In genomic region chr5:20521639-20522038, GRCm38 (mm10) we compare ENCODE assay signal across 17 mouse cellular contexts.
DNase-seq lines count a peak whose midpoint lies in the region; ATAC-seq and TF ChIP-seq lines count a peak whose summit lies in the region.
"Had no signal": no experiment of that assay in that cellular context is flagged by ENCODE, and none has a peak within 500 bp of the region (broad histone marks: within the 10 kb centered on the region; RNA-seq: fewer than 3 reads in every experiment).

No protein-coding gene starts in this region.

- TF ChIP-seq CTCF in left cerebral cortex, adult 2 months (IDR thresholded peaks at IDR 0.05) = no peak

- no peak for DNase-seq in left cerebral cortex, adult 2 months (ENCODE audit: extremely low spot score in 1 of 2, low spot score in 2 of 2)
- no peak for DNase-seq in left cerebral cortex, postnatal 25 days (ENCODE audit: low spot score in 2 of 2)
- no peak for DNase-seq in thymus, postnatal 36 days
- no peak for DNase-seq in adrenal gland, adult (ENCODE audit: inconsistent age in 2 of 2, low spot score in 1 of 2)
- DNase-seq: adrenal gland, postnatal 36 days; cerebellum, adult 9-11 months; gastrocnemius, postnatal 14 days; liver, embryonic 13.5 days; spleen, adult 18-20 months had no signal

- peaks cover 6% of the 10 kb centered on the region for H3K4me1 ChIP-seq in forebrain, embryonic 16.5 days (replicated peaks; ENCODE audit: control insufficient read depth, insufficient read depth, low read length)
- H3K4me1 ChIP-seq in hindbrain, embryonic 16.5 days (ENCODE audit: control insufficient read depth, insufficient read depth, low read depth, low read length) = no peaks in the 10 kb centered on the region
- H3K4me1 ChIP-seq in neural tube, embryonic 14.5 days (ENCODE audit: control insufficient read depth, insufficient read depth, low read length) = peaks cover 7% of the 10 kb centered on the region
- H3K4me1 ChIP-seq: embryonic facial prominence, embryonic 13.5 days; liver, embryonic 13.5 days; lung, embryonic 15.5 days had no signal

- ATAC-seq in forebrain, embryonic 16.5 days = peak; percentile 58; the same call in 1 of the 2 replicates
- peak; percentile 78 for ATAC-seq in hindbrain, embryonic 16.5 days
- ATAC-seq in neural tube, embryonic 14.5 days (ENCODE audit: low read depth) = peak; percentile 90
- ATAC-seq: activated CD4-positive, CD25-positive, alpha-beta regulatory T cell, adult 4 months; Patski had no signal

- no peaks in the 10 kb centered on the region for H3K36me3 ChIP-seq in forebrain, embryonic 16.5 days (ENCODE audit: control insufficient read depth, insufficient read depth)
- no peaks in the 10 kb centered on the region for H3K36me3 ChIP-seq in hindbrain, embryonic 16.5 days (ENCODE audit: control insufficient read depth, insufficient read depth, low read length)
- H3K36me3 ChIP-seq in neural tube, embryonic 14.5 days (ENCODE audit: control insufficient read depth, insufficient read depth, low read length) = no peaks in the 10 kb centered on the region
- H3K36me3 ChIP-seq: embryonic facial prominence, embryonic 13.5 days; liver, embryonic 13.5 days; lung, embryonic 15.5 days had no signal

- intact Hi-C loops in left cerebral cortex, adult 2 months (cut with DNase I) = loop anchor here (5.0 kb wide), 1 partner anchor 59 kb away; no protein-coding TSS in a partner anchor
- intact Hi-C loops in left cerebral cortex, postnatal 25 days (cut with DNase I) = no loop called here

- WGBS in forebrain, embryonic 16.5 days = 59% methylated on average over 9 of the region's 9 CpGs
- WGBS in hindbrain, embryonic 16.5 days = 55% methylated on average over 9 of the region's 9 CpGs
- WGBS in neural tube, embryonic 14.5 days = 27% methylated on average over 9 of the region's 9 CpGs

- no peaks in the 10 kb centered on the region for H3K9me3 ChIP-seq in forebrain, embryonic 16.5 days (ENCODE audit: control insufficient read depth, low read length)
- H3K9me3 ChIP-seq in hindbrain, embryonic 16.5 days (ENCODE audit: control insufficient read depth, low read length) = no peaks in the 10 kb centered on the region
- H3K9me3 ChIP-seq in neural tube, embryonic 14.5 days (ENCODE audit: control insufficient read depth, low read length) = no peaks in the 10 kb centered on the region
- H3K9me3 ChIP-seq: embryonic facial prominence, embryonic 13.5 days; liver, embryonic 13.5 days; lung, embryonic 15.5 days had no signal

- no peak overlapping the region for H3K4me2 ChIP-seq in forebrain, embryonic 16.5 days (ENCODE audit: low read length)
- no peak overlapping the region for H3K4me2 ChIP-seq in hindbrain, embryonic 16.5 days (ENCODE audit: low read length)
- no peak overlapping the region for H3K4me2 ChIP-seq in neural tube, embryonic 14.5 days (ENCODE audit: low read depth, low read length)
- H3K4me2 ChIP-seq: embryonic facial prominence, embryonic 13.5 days; liver, embryonic 13.5 days; lung, embryonic 15.5 days had no signal

- H3K27ac ChIP-seq in left cerebral cortex, adult 2 months = peak overlapping the region; percentile 59
- peak overlapping the region; percentile 26; the same call in 1 of the 2 replicates for H3K27ac ChIP-seq in forebrain, embryonic 16.5 days (ENCODE audit: low read length)
- no peak overlapping the region for H3K27ac ChIP-seq in hindbrain, embryonic 16.5 days (ENCODE audit: low read depth, low read length)
- peak overlapping the region; percentile 45; the same call in 1 of the 2 replicates for H3K27ac ChIP-seq in neural tube, embryonic 14.5 days (ENCODE audit: low read depth, low read length)
- H3K27ac ChIP-seq: embryonic facial prominence, embryonic 13.5 days; liver, embryonic 13.5 days; lung, embryonic 15.5 days; macrophage had no signal

- no peak overlapping the region for H3K4me3 ChIP-seq in left cerebral cortex, adult 2 months
- H3K4me3 ChIP-seq in forebrain, embryonic 16.5 days (replicated peaks; ENCODE audit: low read length) = no peak overlapping the region
- H3K4me3 ChIP-seq in hindbrain, embryonic 16.5 days (ENCODE audit: low read length) = no peak overlapping the region
- no peak overlapping the region for H3K4me3 ChIP-seq in neural tube, embryonic 14.5 days (ENCODE audit: low read depth, low read length)
- H3K4me3 ChIP-seq: embryonic facial prominence, embryonic 13.5 days; liver, embryonic 13.5 days; lung, embryonic 15.5 days had no signal

- no peaks in the 10 kb centered on the region for H3K27me3 ChIP-seq in forebrain, embryonic 16.5 days (replicated peaks; ENCODE audit: control insufficient read depth, insufficient read depth, low read length)
- H3K27me3 ChIP-seq in hindbrain, embryonic 16.5 days (replicated peaks; ENCODE audit: control insufficient read depth, insufficient read depth, low read length) = no peaks in the 10 kb centered on the region
- H3K27me3 ChIP-seq in neural tube, embryonic 14.5 days (ENCODE audit: control insufficient read depth, insufficient read depth, low read length) = no peaks in the 10 kb centered on the region
- H3K27me3 ChIP-seq: embryonic facial prominence, embryonic 13.5 days; liver, embryonic 13.5 days; lung, embryonic 15.5 days had no signal

- no peak overlapping the region for H3K9ac ChIP-seq in forebrain, embryonic 16.5 days (replicated peaks; ENCODE audit: low read depth, low read length)
- no peak overlapping the region for H3K9ac ChIP-seq in hindbrain, embryonic 16.5 days (ENCODE audit: low read depth, low read length)
- no peak overlapping the region for H3K9ac ChIP-seq in neural tube, embryonic 14.5 days (replicated peaks; ENCODE audit: low read depth, low read length)
- H3K9ac ChIP-seq: embryonic facial prominence, embryonic 13.5 days; liver, embryonic 13.5 days; lung, embryonic 15.5 days had no signal
